Mouse (Mus musculus) c-Kit-positive CD71-negative TER-119-negative erythroid progenitor cells, embryonic 14.5 days (primary cell): ENCODE measurements around the gene Olfr772.
"Not testable (repeated sequence)": the region's sequence is repeated elsewhere in the genome, so short reads cannot be mapped to it uniquely, and the experiment has no call there.

ENCODE experiments used
- DNase-seq: peaks from one replicate; pipeline ENCODE4 v3.0.0-alpha.2; 2013; ENCODE audit warnings: low read depth

Gene Olfr772

DNA sequence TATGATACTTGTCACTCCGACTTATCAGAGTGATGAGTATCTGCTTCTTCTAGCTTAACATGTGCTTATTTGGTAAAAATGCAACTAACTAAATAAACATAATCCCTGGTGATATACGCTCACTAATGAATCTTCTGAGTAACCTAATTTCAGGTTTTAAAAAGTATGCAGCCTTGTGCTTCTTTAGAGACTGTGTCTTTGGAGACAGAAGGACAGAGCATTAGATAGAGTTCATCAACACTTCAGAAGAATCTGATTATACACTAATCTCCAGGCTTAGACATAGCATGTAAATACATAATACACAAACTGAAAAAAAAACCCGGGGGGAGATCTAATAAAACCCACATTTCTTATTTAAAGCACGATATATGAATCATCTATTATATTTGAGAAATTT lies at the start of gene Olfr772:
Gene Olfr772 (minus strand): TSS at position 101 of the 400 bp plus-strand sequence.
- DNase-seq, result not testable (repeated sequence)

DNA sequence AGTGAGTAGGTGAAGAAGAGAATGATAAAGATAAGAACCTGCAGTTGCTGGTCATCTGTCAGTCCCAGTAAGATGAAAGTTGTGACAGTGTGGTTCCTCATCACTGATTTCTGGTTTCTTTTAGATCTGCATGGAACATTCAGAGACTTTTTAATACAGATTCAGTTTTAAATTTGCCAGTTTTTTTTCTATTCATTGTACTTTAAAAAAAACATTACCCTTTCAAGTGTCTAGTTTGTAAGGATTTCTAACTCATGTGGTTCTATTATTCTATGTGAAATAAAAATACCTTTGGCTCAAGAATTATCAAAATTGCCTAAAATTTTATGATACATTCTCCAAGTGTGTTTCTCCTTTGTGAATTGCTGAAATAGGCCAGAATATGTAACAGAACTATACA lies 9.6 kb upstream of the Olfr772 start, which contains the start of gene Olfr773:
Gene Olfr773 (minus strand): TSS at position 101 of the 400 bp plus-strand sequence.
- DNase-seq, result not testable (repeated sequence)

DNA sequence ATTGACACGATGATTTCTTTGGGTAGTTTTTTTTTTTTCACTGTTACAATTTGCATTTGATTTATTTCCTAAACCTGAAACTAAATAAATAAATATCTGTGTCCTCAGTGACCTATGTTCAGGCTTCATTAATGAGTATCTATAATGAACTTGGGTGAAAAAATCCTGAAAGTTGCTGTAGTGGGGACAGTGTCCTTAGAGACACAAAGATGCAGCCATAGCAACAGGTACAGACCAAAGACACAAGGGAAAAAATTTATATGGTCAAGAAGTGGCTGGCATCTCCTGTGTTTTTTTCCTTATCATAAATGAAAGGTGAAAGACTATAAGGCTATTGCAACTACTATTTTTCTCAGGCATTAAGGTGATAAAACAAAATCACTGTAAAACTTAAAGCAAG lies 13.1 kb downstream of the Olfr772 start, which contains the start of gene Olfr771:
Gene Olfr771 (minus strand): TSS at position 101 of the 400 bp plus-strand sequence.
- no peak for DNase-seq

DNA sequence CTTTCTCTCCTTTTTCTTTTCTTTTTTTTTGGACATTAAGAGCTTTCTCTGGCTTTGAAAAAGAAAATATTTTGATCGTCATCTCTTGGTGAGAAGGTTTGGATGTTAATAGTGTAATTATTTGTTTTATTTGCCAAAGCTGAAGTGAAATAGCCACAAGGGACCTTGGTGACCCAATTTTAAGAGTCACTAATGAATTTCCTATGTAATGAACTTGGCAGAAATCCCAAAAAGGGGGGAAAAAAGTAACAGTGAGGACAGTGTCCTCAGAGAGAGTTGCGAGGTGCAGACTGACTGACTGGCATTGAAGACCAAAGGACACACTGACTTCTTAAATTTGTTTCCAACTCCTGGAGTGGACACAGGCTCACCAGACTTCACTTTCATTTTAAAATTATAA lies 38.8 kb downstream of the Olfr772 start, which contains the start of gene Olfr770:
Gene Olfr770 (minus strand): TSS at position 101 of the 400 bp plus-strand sequence.
- DNase-seq, result no peak
